Mouse (Mus musculus) right cerebral cortex, postnatal 25 days (tissue): ENCODE measurements around the gene Dbn1.
"Not testable (repeated sequence)": the region's sequence is repeated elsewhere in the genome, so short reads cannot be mapped to it uniquely, and the experiment has no call there.

ENCODE experiments used
- DNase-seq: peaks from one replicate; pipeline ENCODE4 v3.0.0; 2022

The Dbn1 gene

DNA sequence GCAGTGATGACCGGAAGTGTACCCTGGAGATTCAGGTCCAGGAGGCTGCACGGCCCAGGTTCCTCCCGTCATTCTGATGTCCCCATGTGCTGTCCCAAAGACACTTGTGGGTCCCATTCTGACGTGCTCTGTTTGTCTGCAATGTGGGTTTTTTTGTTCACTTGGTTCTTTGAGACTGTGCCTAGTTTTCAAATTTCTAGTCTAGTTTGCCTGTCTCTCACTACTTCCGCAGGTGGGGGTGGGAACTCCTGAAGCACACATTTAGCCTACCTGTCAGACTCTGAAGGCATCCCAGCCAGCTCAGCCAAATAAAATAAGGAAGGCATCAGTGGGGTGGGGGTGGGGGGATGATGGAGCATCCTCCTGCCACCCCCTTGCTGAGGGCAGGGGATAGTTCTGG lies 39.8 kb downstream of the Dbn1 start:
- DNase-seq: no peak

- DNase-seq: no peak
These were observed 40.4 kb downstream of the Dbn1 start for GRCm38 (mm10) chr13:55447543-55447943.

DNA sequence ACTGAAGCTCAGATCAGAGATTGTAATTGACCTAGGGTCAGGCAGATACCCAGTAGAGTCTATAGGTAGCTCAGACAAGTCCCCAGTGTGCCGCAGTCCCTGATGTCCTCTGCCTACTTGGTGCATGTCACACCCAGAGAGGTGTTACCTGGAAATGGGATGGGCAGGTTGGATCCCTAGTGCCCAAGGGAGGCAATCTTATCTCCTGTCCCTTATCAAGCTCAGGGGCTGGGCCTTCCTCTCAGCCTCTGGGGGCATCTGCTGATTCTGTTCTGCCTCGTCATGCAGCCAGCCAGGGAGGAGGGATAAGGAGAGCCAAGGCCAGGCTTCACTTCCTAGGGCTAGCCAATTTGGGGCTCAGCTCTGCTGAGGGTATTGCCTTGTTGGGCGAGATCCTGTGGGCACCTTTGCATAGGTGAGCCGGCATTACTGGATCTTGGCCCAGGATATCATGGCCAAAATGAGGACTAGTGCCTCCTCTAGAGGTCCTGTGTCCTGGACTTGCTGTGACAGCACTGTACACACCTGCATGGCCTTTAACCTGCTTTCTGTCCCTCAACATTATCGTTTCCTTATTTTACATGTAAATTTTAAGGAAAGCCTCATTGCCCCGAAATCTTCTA lies 41.3 kb downstream of the Dbn1 start:
- no peak for DNase-seq

GRCm38 (mm10) chr13:55445361-55446091 lies 42.4 kb downstream of the Dbn1 start:
- DNase-seq: no peak

- peak; percentile 99 for DNase-seq
These were observed 43.0 kb downstream of the Dbn1 start, which contains the start of gene Grk6 for GRCm38 (mm10) chr13:55444937-55445315. Gene Grk6 (plus strand): TSS chr13:55445072.

DNA sequence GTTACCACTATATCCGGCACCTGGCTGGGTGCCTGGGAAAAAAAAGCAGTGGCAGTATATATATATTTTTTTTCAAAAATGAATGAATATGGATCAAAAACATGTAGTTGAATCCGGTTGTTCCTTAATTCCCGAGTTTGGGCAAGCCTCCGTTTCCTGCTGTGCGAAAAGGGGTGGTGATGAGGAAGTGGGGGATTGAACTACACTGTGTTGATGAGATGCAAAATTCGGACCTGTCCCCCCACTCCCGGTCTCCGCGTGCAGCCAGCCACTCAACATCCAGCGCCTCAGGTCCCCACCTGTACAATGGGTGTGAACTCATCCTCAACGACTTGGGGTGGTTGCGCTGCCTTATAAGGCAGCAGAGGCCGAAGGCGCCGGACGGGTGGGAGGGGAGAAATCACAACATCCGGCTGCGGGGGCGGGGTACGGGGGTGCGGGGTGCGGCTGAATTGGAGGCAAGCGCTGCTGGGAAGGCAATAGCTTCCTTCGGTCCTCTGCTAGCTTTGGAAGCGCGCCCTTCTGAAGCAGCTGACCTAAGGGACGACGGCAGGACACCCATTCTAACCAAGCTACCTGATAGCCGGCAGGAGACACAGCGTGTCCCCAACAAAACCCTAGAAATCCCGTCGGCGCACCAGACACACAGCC lies 43.5 kb downstream of the Dbn1 start:
- DNase-seq: no peak

- no peak for DNase-seq
These were observed 44.1 kb downstream of the Dbn1 start for GRCm38 (mm10) chr13:55443799-55444285.

GRCm38 (mm10) chr13:55437111-55437629 lies 50.7 kb downstream of the Dbn1 start:
- DNase-seq: not testable (repeated sequence)

DNA sequence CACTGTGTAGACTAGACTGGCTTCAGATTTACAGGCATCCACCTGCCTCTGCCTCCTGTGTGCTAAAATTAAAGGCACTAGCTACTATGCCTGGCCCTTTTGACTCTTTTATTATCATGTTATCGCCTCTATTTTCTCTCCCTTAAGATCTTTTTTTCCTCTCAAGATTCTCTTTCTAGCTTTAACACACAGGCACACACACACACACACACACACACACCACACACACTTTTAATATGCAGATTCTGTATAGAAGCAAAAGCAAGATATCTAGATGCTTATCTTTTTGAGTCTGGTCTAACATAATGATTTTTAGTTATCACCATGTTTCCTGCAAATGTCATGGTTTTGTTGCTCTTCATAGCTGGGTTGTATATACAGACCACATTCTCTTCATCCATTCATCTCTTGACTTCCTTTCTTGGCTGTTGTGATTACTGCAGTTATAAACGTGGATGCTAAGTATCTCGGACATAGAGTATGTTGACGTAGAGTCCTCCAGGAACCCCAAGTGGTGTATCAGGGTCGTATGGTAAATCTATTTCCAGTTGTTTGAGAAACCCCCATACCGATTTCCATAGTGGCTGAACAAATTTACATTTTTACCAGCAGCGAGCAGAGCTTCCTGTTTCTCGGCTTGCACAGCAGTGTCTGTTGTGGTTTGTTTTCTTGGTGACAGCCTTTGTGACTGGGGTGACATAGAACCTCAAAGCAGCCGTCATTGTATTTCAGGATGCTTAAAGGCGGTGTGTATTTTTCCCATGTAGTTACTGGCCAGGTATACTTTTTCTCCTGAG lies 55.8 kb downstream of the Dbn1 start:
- DNase-seq: no peak

DNA sequence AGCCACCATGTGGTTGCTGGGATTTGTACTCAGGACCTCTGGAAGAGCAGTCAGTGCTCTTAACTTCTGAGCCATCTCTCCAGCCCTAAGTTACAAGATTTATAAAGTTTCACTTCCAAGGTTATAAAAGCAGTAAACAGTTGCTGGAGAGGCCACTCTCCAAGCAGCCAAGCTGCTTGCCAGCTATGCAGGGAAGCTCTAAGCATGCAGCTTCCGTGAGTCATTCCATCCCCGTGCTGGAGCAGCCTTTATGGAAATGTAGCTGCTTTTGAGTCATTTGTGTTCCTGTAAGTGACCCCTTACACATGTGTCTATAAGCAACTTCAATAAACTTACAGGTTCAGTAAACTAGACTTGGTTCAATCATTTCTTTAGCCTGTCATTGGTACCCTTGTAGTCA lies 57.3 kb downstream of the Dbn1 start:
- no peak for DNase-seq

- no peak for DNase-seq
These were observed 58.6 kb downstream of the Dbn1 start for GRCm38 (mm10) chr13:55429226-55429888.

DNA sequence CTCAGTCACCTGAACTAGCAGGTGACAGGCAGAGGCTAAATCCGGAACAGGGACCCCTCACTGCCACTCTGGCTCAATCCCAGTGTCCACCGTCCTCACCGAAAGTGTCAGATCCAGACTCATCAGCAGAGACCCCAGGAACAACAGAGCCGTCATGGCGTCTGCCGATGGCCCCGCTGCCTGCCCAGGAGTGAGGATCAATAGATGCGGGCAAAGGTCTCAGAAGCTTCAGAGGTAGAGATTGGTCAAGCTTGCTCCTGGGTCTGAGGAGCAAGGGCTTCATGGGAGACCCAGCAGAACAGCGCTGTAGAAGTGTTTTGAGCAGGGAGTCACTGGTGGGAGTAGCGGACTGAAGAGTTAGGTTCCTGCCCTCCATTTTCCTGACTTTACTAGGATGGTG lies 61.3 kb downstream of the Dbn1 start, which contains the start of gene F12:
Gene F12 (minus strand): TSS at position 181 of the 400 bp plus-strand sequence.
- DNase-seq: no peak
